Mouse (Mus musculus): ENCODE data around the gene Kif21b. TPM values are rescaled to one million over a fixed set of nuclear protein-coding genes. Genes with fewer than 3 reads are reported as not detected.

The Kif21b gene
- 8.9 and 10.2 TPM in 2 replicates for polyA plus RNA-seq (2014; fragmentation: Nextera tagmentation; extraction: Ambion mirVana)

DNA sequence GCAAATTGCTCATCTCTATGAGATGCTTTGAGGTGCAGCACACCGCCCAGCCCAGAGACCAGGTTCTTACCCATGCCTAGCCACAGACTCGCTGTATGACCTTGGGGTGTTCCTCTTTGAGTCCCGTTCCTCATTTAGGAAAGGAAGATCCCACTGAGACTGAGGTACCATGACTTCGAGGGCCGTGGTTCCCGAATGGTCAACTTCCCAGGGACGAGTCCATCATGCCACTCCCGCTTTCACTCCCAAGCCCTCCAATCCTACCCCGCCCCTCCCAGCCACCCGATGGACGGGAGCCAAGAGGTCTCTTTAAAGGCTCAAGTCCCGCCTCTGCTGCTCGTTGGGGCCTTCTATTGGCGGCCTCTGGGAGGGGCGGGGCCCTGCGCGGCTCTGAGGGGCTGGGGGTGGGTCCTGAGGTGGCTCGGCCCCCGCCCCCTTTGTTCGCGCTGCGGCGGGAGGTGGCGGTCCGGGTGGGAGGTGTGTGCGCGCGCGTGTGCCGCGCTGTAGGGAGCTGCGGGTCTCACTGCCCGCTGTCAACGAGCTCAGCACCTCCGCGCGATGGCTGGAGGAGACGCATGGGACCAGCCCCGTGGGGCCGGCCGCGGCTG is at the start of gene Kif21b:
Gene Kif21b (plus strand): TSS at position 439 of the 608 bp plus-strand sequence.
- H3K9ac ChIP-seq (ENCODE audit: low read length), result peak within 1 kb of the TSS; percentile 73
- H3K9me3 ChIP-seq (ENCODE audit: control insufficient read depth, low read length), result no peaks in the 10 kb centered on the region
- peak within 1 kb of the TSS; percentile 77 for H3K4me2 ChIP-seq (ENCODE audit: low read depth, severe bottlenecking)
- peak within 1 kb of the TSS; percentile 57; the same call in 1 of the 2 replicates for H3K27ac ChIP-seq (replicated peaks; ENCODE audit: low read depth, low read length)
- no peaks in the 10 kb centered on the region for H3K27me3 ChIP-seq (ENCODE audit: control insufficient read depth, insufficient read depth, low read length)
- peaks cover 52% of the 10 kb centered on the region for H3K4me1 ChIP-seq (ENCODE audit: control insufficient read depth, insufficient read depth, low read length)
- DNase-seq (ENCODE audit: low spot score) (peak; percentile 95), ATAC-seq (ENCODE audit: insufficient number of reproducible peaks, low FRiP score, low TSS enrichment, low read depth) (peak; percentile 87)
- H3K36me3 ChIP-seq (ENCODE audit: control insufficient read depth, insufficient read depth, low read length), result no peaks in the 10 kb centered on the region
- 1% methylated on average over 42 of the region's 42 CpGs for WGBS
- peak within 1 kb of the TSS; percentile 80 for H3K4me3 ChIP-seq (ENCODE audit: low read depth, low read length)

DNA sequence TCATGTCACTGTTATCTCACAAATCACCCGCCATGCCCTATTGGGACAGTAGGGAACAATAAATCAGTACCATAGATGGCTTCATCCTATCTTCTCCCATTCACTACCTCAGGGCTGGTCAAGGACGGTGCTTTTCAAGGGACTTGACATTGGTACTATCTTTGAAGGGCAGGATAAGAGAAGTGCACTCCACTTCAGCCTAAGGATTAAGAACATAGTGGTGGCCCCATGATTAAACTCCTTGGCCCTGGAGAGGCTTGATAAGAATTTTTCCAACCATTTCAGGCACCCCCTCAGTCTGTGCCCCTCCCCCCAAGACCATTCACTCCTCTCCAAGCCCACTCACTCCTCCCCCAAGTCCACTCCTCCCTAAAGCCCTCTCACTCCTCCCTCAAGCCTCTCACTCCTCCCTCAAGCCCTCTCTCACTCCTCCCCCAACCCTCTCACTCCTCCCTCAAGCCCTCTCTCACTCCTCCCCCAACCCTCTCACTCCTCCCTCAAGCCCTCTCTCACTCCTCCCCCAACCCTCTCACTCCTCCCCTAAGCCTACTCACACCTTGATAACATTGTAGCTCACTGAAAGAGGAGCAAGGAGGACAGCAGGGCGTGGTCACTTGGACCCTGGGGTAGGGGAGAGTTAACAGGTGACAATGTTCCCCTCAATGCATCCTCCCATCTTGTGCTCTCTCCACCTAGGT is 45.1 kb upstream of the Kif21b start:
- Histone ChIP-seq H3K9me3 (ENCODE audit: control insufficient read depth, low read length) (no peaks in the 10 kb centered on the region), H3K27me3 (ENCODE audit: control insufficient read depth, insufficient read depth, low read length) (no peaks in the 10 kb centered on the region), H3K4me1 (ENCODE audit: control insufficient read depth, insufficient read depth, low read length) (no peaks in the 10 kb centered on the region), H3K36me3 (ENCODE audit: control insufficient read depth, insufficient read depth, low read length) (no peaks in the 10 kb centered on the region), H3K9ac (ENCODE audit: low read length) (no peak overlapping the region), H3K27ac (replicated peaks; ENCODE audit: low read depth, low read length) (no peak overlapping the region), H3K4me3 (ENCODE audit: low read depth, low read length) (no peak overlapping the region), H3K4me2 (ENCODE audit: low read depth, severe bottlenecking) (no peak overlapping the region)
- no peak for ATAC-seq (ENCODE audit: insufficient number of reproducible peaks, low FRiP score, low TSS enrichment, low read depth)
- 79% methylated on average over 3 of the region's 3 CpGs for WGBS
- DNase-seq (ENCODE audit: low spot score), result no peak

- Histone ChIP-seq H3K4me2 (ENCODE audit: low read depth, severe bottlenecking) (no peak overlapping the region), H3K27me3 (ENCODE audit: control insufficient read depth, insufficient read depth, low read length) (no peaks in the 10 kb centered on the region), H3K36me3 (ENCODE audit: control insufficient read depth, insufficient read depth, low read length) (no peaks in the 10 kb centered on the region), H3K9me3 (ENCODE audit: control insufficient read depth, low read length) (no peaks in the 10 kb centered on the region), H3K9ac (ENCODE audit: low read length) (no peak overlapping the region), H3K4me1 (ENCODE audit: control insufficient read depth, insufficient read depth, low read length) (no peaks in the 10 kb centered on the region), H3K27ac (replicated peaks; ENCODE audit: low read depth, low read length) (no peak overlapping the region), H3K4me3 (ENCODE audit: low read depth, low read length) (no peak overlapping the region)
- ATAC-seq (ENCODE audit: insufficient number of reproducible peaks, low FRiP score, low TSS enrichment, low read depth) (no peak), DNase-seq (ENCODE audit: low spot score) (no peak)
- WGBS, result 84% methylated on average over 9 of the region's 9 CpGs
These were observed 41.6 kb upstream of the Kif21b start for GRCm38 (mm10) chr1:136089368-136090165.

DNA sequence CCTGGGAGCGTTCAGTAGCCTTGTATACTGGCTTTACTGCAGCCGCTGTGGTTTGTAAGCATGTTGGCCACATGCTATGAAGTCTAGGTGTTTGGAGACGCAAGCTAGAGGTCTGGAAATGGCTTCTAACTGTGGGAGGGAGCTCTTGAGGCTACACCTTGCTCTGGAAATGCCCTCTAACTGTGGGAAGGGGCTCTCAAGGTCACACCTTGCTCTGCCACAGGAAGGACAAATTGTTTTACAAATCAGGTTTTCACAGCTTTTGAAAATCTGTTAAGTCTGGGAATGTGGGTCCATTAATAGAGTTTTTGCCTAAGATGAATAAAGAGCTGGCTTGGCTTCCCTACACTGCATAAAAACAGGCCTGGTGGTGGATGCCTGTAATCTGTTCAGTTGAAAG is 37.5 kb upstream of the Kif21b start:
- Histone ChIP-seq H3K27ac (replicated peaks; ENCODE audit: low read depth, low read length) (no peak overlapping the region), H3K27me3 (ENCODE audit: control insufficient read depth, insufficient read depth, low read length) (no peaks in the 10 kb centered on the region)
- WGBS, result 73% methylated on average over 3 of the region's 3 CpGs

DNA sequence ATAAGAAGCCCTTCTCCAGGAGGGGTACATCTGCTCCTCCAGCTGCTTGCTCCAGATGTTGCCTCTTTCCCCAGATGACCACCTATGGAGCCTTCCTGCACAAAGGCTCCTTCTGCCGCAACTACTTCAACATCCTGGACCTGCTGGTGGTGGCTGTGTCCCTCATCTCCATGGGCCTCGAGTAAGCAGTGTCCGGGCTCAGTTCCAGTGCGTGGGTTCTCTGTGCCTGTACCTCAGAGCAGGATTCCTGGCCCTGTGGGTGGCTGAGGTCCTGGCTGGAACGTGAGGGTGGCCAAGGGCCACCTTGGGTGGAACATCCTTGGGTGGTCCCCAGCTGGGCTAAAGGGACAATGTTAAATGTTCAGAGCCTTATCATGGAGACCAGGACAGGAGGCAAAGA is 36.4 kb upstream of the Kif21b start:
- Histone ChIP-seq H3K9ac (ENCODE audit: low read length) (no peak overlapping the region), H3K4me2 (ENCODE audit: low read depth, severe bottlenecking) (no peak overlapping the region), H3K27me3 (ENCODE audit: control insufficient read depth, insufficient read depth, low read length) (no peaks in the 10 kb centered on the region), H3K27ac (replicated peaks; ENCODE audit: low read depth, low read length) (no peak overlapping the region), H3K4me1 (ENCODE audit: control insufficient read depth, insufficient read depth, low read length) (no peaks in the 10 kb centered on the region), H3K4me3 (ENCODE audit: low read depth, low read length) (no peak overlapping the region), H3K36me3 (ENCODE audit: control insufficient read depth, insufficient read depth, low read length) (no peaks in the 10 kb centered on the region), H3K9me3 (ENCODE audit: control insufficient read depth, low read length) (no peaks in the 10 kb centered on the region)
- no peak for DNase-seq (ENCODE audit: low spot score)
- no peak for ATAC-seq (ENCODE audit: insufficient number of reproducible peaks, low FRiP score, low TSS enrichment, low read depth)
- 80% methylated on average over 5 of the region's 5 CpGs for WGBS

More for the DNA sequence above, 37.5 kb upstream of the Kif21b start:
- H3K36me3 ChIP-seq (ENCODE audit: control insufficient read depth, insufficient read depth, low read length), result no peaks in the 10 kb centered on the region
- DNase-seq (ENCODE audit: low spot score) (no peak), ATAC-seq (ENCODE audit: insufficient number of reproducible peaks, low FRiP score, low TSS enrichment, low read depth) (no peak)
- no peaks in the 10 kb centered on the region for H3K9me3 ChIP-seq (ENCODE audit: control insufficient read depth, low read length)
- no peak overlapping the region for H3K9ac ChIP-seq (ENCODE audit: low read length)
- no peak overlapping the region for H3K4me2 ChIP-seq (ENCODE audit: low read depth, severe bottlenecking)
- H3K4me3 ChIP-seq (ENCODE audit: low read depth, low read length), result no peak overlapping the region
- H3K4me1 ChIP-seq (ENCODE audit: control insufficient read depth, insufficient read depth, low read length), result no peaks in the 10 kb centered on the region

DNA sequence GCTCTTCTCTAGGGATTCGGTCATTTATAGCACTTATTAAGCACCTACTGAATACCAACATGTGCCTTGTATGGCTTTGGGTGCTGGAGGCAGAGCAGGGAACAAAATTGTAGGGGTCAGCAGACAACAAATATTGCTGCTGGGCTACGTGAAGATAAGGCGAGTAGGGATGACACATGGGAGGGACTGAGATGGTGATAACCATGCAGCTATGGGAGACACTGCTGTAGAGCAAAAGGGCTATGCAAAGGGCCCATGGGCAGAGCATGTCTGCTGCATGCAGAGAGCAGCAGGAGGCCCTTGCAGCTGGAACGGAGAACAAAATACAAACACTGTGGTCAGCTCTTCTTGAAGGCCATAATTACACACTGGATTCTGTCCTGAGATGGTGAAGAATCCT is 29.1 kb upstream of the Kif21b start:
- Histone ChIP-seq H3K9me3 (ENCODE audit: control insufficient read depth, low read length) (no peaks in the 10 kb centered on the region), H3K4me2 (ENCODE audit: low read depth, severe bottlenecking) (no peak overlapping the region), H3K27me3 (ENCODE audit: control insufficient read depth, insufficient read depth, low read length) (no peaks in the 10 kb centered on the region), H3K36me3 (ENCODE audit: control insufficient read depth, insufficient read depth, low read length) (no peaks in the 10 kb centered on the region), H3K4me1 (ENCODE audit: control insufficient read depth, insufficient read depth, low read length) (0 out of 2 replicates have a peak, but pooled peaks cover 2% of the 10 kb centered on the region), H3K27ac (replicated peaks; ENCODE audit: low read depth, low read length) (no peak overlapping the region), H3K4me3 (ENCODE audit: low read depth, low read length) (no peak overlapping the region), H3K9ac (ENCODE audit: low read length) (no peak overlapping the region)
- DNase-seq (ENCODE audit: low spot score) (no peak), ATAC-seq (ENCODE audit: insufficient number of reproducible peaks, low FRiP score, low TSS enrichment, low read depth) (no peak)
- WGBS, result 78% methylated on average over 4 of the region's 4 CpGs

DNA sequence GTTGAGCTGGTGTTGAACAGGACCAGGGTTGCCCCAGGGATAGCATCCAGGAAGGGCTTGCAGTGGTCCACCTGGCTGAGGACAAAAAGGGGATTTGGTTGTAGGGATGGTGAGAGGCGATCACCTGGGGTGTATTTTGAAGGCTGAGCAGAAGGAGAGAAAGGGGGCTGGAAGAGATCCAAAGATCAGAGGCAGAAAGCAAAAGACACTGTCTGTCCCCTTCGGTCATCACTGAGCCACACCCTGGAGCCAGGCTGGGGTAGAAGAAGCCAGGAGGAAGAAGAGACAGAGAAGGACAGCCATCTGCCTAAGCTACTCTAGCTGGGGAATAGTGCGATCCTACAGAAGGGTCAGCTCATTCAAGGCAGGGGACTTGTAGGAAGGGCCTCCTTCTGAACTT is 28.6 kb upstream of the Kif21b start:
- Histone ChIP-seq H3K36me3 (ENCODE audit: control insufficient read depth, insufficient read depth, low read length) (no peaks in the 10 kb centered on the region), H3K27ac (replicated peaks; ENCODE audit: low read depth, low read length) (no peak overlapping the region), H3K9me3 (ENCODE audit: control insufficient read depth, low read length) (no peaks in the 10 kb centered on the region), H3K27me3 (ENCODE audit: control insufficient read depth, insufficient read depth, low read length) (no peaks in the 10 kb centered on the region), H3K4me1 (ENCODE audit: control insufficient read depth, insufficient read depth, low read length) (0 out of 2 replicates have a peak, but pooled peaks cover 2% of the 10 kb centered on the region), H3K4me3 (ENCODE audit: low read depth, low read length) (no peak overlapping the region), H3K4me2 (ENCODE audit: low read depth, severe bottlenecking) (no peak overlapping the region), H3K9ac (ENCODE audit: low read length) (no peak overlapping the region)
- 63% methylated on average over 3 of the region's 3 CpGs for whole genome bisulfite sequencing
- ATAC-seq (ENCODE audit: insufficient number of reproducible peaks, low FRiP score, low TSS enrichment, low read depth) (no peak), DNase-seq (ENCODE audit: low spot score) (no peak)

DNA sequence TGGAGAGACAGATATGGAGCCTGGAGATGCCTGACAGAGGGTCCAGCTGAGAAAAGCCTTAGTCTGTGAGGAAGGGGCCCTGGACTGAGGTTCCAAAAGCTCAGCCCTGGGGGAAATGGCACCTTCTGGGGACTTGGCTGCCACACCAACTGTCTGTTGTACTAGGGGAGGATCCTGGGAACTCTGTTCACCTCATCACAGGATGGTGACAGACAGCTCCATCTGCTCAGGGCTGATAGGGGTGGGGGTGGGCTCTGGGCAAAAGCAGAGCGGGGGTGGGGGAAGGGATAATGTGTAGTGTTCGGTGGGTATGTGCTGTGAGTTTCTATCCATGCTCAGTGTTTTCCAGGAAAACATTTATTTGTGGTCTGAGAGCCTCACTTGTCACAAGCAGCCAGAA is 28.2 kb upstream of the Kif21b start:
- WGBS, result 71% methylated on average over 2 of the region's 2 CpGs
- no peaks in the 10 kb centered on the region for H3K27me3 ChIP-seq (ENCODE audit: control insufficient read depth, insufficient read depth, low read length)
- 0 out of 2 replicates have a peak, but pooled peaks cover 2% of the 10 kb centered on the region for H3K4me1 ChIP-seq (ENCODE audit: control insufficient read depth, insufficient read depth, low read length)
- DNase-seq (ENCODE audit: low spot score), result no peak
- H3K36me3 ChIP-seq (ENCODE audit: control insufficient read depth, insufficient read depth, low read length), result no peaks in the 10 kb centered on the region
- H3K9ac ChIP-seq (ENCODE audit: low read length), result no peak overlapping the region
- no peak overlapping the region for H3K4me3 ChIP-seq (ENCODE audit: low read depth, low read length)
- ATAC-seq (ENCODE audit: insufficient number of reproducible peaks, low FRiP score, low TSS enrichment, low read depth), result no peak
- H3K9me3 ChIP-seq (ENCODE audit: control insufficient read depth, low read length), result no peaks in the 10 kb centered on the region
- H3K4me2 ChIP-seq (ENCODE audit: low read depth, severe bottlenecking), result no peak overlapping the region
- H3K27ac ChIP-seq (replicated peaks; ENCODE audit: low read depth, low read length), result no peak overlapping the region

Measured in limb, embryonic 11.5 days (tissue).